Mouse (Mus musculus) kidney, postnatal 4 days (tissue): ENCODE measurements at regions not wholly inside any gene's neighbourhood (a gene's known extent, or its start where the extent isn't known, plus 50 kb on each side); places are given as distances from the start of the nearest gene placed in this dataset.

Experiments used
- DNase-seq, 2 experiments: peaks; one replicate each; pipeline ENCODE4 v3.0.0; 2021; ENCODE audit warnings: mixed read lengths in 2 of 2

- no peak for DNase-seq
These were observed 537.6 kb downstream of the Bcl11a start for GRCm38 (mm10) chr11:24615436-24615835.

- no peak for DNase-seq
These were observed 540.7 kb downstream of the Bcl11a start for GRCm38 (mm10) chr11:24618586-24618985.

GRCm38 (mm10) chr11:24619021-24619420, 541.2 kb downstream of the Bcl11a start:
- no peak for DNase-seq

GRCm38 (mm10) chr11:24628619-24629018, 550.8 kb downstream of the Bcl11a start:
- no peak for DNase-seq

- no peak for DNase-seq
These were observed 551.6 kb downstream of the Bcl11a start for GRCm38 (mm10) chr11:24629431-24629830.

- no peak for DNase-seq
These were observed 552.6 kb downstream of the Bcl11a start for GRCm38 (mm10) chr11:24630403-24630900.

- DNase-seq = no peak
These were observed 553.8 kb downstream of the Bcl11a start for GRCm38 (mm10) chr11:24631651-24632050.

GRCm38 (mm10) chr11:24636716-24637115, 558.9 kb downstream of the Bcl11a start:
- DNase-seq = no peak

- peak in 1 of 2 experiments; percentile 7 for DNase-seq
These were observed 565.7 kb downstream of the Bcl11a start for GRCm38 (mm10) chr11:24643439-24644109.

GRCm38 (mm10) chr11:24652852-24653251, 575.0 kb downstream of the Bcl11a start:
- no peak for DNase-seq

GRCm38 (mm10) chr11:24664082-24664481, 586.2 kb downstream of the Bcl11a start:
- no peak for DNase-seq

- no peak for DNase-seq
These were observed 587.5 kb downstream of the Bcl11a start for GRCm38 (mm10) chr11:24665310-24665709.

- no peak for DNase-seq
These were observed 593.8 kb downstream of the Bcl11a start for GRCm38 (mm10) chr11:24671662-24672061.

GRCm38 (mm10) chr11:24673248-24674207, 595.7 kb downstream of the Bcl11a start:
- no peak for DNase-seq

GRCm38 (mm10) chr11:24674208-24674571, 596.3 kb downstream of the Bcl11a start:
- no peak for DNase-seq

GRCm38 (mm10) chr11:24677016-24677415, 599.2 kb downstream of the Bcl11a start:
- no peak for DNase-seq

GRCm38 (mm10) chr11:24679581-24679980, 601.7 kb downstream of the Bcl11a start:
- DNase-seq = no peak

- DNase-seq = no peak
These were observed 604.6 kb downstream of the Bcl11a start for GRCm38 (mm10) chr11:24682423-24682822.

- no peak for DNase-seq
These were observed 608.0 kb downstream of the Bcl11a start for GRCm38 (mm10) chr11:24685545-24686467.

- no peak for DNase-seq
These were observed 610.4 kb downstream of the Bcl11a start for GRCm38 (mm10) chr11:24688160-24688782.

- DNase-seq = peak; percentile 65 to 68
These were observed 612.0 kb downstream of the Bcl11a start for GRCm38 (mm10) chr11:24689807-24690333.

- no peak for DNase-seq
These were observed 616.1 kb downstream of the Bcl11a start for GRCm38 (mm10) chr11:24693926-24694325.
